Mouse (Mus musculus) stomach, postnatal 0 days (tissue): ENCODE measurements around the gene Slc25a17.

Experiments
- CTCF ChIP-seq: IDR thresholded peaks from 2 replicates; pipeline ENCODE4 v1.5.1; 2016; ENCODE audit warnings: antibody characterized with exemption, low read depth, mild to moderate bottlenecking, moderate library complexity
- EP300 ChIP-seq: optimal IDR thresholded peaks from 2 replicates; pipeline ENCODE3; 2016; ENCODE audit warnings: antibody characterized with exemption

DNA sequence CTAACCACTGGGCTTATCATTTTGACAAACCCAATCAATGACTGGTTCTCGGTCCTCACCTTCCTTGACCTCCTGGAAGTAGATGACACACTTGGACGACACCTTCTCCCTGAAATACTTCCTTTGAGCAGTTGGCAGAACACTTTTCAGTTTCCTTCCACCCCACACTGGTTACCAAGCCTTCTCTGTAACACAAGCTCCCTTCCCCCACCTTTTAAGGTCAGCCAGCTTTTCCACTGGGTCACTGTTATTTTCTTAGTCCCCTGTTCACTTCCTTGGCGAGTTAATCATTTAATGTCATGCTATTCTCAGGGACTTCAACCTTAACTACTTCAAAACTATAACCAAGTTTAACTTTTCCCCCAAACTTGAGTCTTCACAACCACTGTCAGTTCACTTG, 1.7 kb downstream of the Slc25a17 start:
- no peak for TF ChIP-seq CTCF
- TF ChIP-seq EP300, result no peak
